Mouse (Mus musculus) heart, embryonic 15.5 days (tissue): ENCODE results near the gene Wdfy4. TPM values are rescaled to one million over a fixed set of nuclear protein-coding genes. Genes with fewer than 3 reads are reported as not detected.

ENCODE experiments used
- ATAC-seq: fragments of 200-750 bp; cut with Nextera tagmentation; replicated peaks from 2 replicates; pipeline ENCODE4 v1.8.0; 2017; ENCODE audit warnings: low read depth, moderate TSS enrichment; ENCODE audit not compliant: insufficient number of reproducible peaks, insufficient read depth, low FRiP score
- H3K27ac ChIP-seq: fragments of 300-500 bp; sonication (generic); 2 replicates; pipeline ENCODE4 v1.5.1; 2015; ENCODE audit warnings: mild to moderate bottlenecking, inconsistent platforms
- H3K27me3 ChIP-seq: fragments of 300-500 bp; sonication (generic); 2 replicates; pipeline ENCODE4 v1.6.1; 2015; ENCODE audit warnings: inconsistent platforms
- H3K36me3 ChIP-seq: fragments of 300-500 bp; sonication (generic); 2 replicates; pipeline ENCODE4 v1.6.1; 2015; ENCODE audit warnings: mild to moderate bottlenecking, inconsistent platforms
- H3K4me1 ChIP-seq: fragments of 300-500 bp; sonication (generic); replicated peaks from 2 replicates; pipeline ENCODE4 v1.6.1; 2015; ENCODE audit warnings: inconsistent platforms
- H3K4me2 ChIP-seq: fragments of 300-500 bp; sonication (generic); 2 replicates; pipeline ENCODE4 v1.6.1; 2015; ENCODE audit warnings: inconsistent platforms, mild to moderate bottlenecking, moderate library complexity
- H3K4me3 ChIP-seq: fragments of 300-500 bp; sonication (generic); 2 replicates; pipeline ENCODE4 v1.5.1; 2015; ENCODE audit warnings: mild to moderate bottlenecking, inconsistent platforms
- H3K9ac ChIP-seq: fragments of 300-500 bp; sonication (generic); 2 replicates; pipeline ENCODE4 v1.6.1; 2015; ENCODE audit warnings: mild to moderate bottlenecking, inconsistent platforms
- H3K9me3 ChIP-seq: fragments of 300-500 bp; sonication (generic); replicated peaks from 2 replicates; pipeline ENCODE4 v1.6.1; 2016; ENCODE audit warnings: inconsistent platforms
- WGBS: fragments of 180-500 bp; shearing (Covaris S2); methylation state at CpG from one replicate; pipeline ENCODE4 v1.1.7; 2015; ENCODE audit warnings: mixed read lengths; 5-methylcytosine and 5-hydroxymethylcytosine counted together
- polyA plus RNA-seq: library from polyadenylated mRNA; unstranded; fragments of >200 nt; fragmentation: Nextera tagmentation; extraction: Ambion mirVana; gene quantifications from 2 replicates; pipeline ENCODE4 v1.2.1, GENCODE M21; 2015

Gene Wdfy4
- polyA plus RNA-seq, 1 experiment from 2014 or later, result 0.33 TPM

DNA sequence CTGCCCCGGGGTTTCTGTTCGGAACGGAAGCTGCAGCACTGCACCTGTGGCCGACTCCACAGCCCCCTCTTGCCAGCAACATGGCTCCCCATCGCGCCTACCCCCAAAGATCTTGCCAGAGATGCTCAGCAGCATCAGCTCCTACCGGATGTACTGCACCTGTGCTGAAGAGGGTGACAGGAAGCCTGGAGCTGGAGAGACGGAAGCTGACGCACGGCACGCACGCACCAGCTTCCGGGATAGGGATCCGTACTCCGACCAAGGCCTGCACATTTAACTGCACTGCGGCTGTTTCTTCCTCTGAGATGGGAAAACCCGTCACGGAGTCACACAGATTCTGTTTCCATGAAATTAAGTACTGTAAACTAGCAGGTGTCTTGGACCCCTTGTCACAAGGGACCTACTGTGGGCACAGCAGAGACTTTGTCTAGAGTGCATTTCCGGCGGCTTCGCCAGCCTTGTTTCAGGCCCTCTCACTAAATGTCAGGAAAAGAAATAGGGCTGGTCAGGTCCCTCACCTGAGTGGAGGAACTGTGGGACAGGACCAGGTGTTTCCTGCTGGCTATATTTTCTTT lies 4.6 kb upstream of the Wdfy4 start:
- Histone ChIP-seq H3K27ac (no peak overlapping the region), H3K9ac (no peak overlapping the region), H3K4me3 (no peak overlapping the region), H3K36me3 (no peaks in the 10 kb centered on the region), H3K27me3 (no peaks in the 10 kb centered on the region), H3K4me2 (no peak overlapping the region), H3K9me3 (no peaks in the 10 kb centered on the region), H3K4me1 (no peaks in the 10 kb centered on the region)
- WGBS, result 87% methylated on average over 21 of the region's 21 CpGs
- no peak for ATAC-seq

- Histone ChIP-seq H3K4me3 (no peak overlapping the region), H3K4me2 (no peak overlapping the region), H3K36me3 (no peaks in the 10 kb centered on the region), H3K9me3 (no peaks in the 10 kb centered on the region), H3K4me1 (no peaks in the 10 kb centered on the region), H3K27ac (no peak overlapping the region), H3K9ac (no peak overlapping the region), H3K27me3 (no peaks in the 10 kb centered on the region)
- 72% methylated on average over 10 of the region's 10 CpGs for WGBS
- no peak for ATAC-seq
Measured at GRCm38 (mm10) chr14:33189230-33189629, 3.9 kb upstream of the Wdfy4 start.

DNA sequence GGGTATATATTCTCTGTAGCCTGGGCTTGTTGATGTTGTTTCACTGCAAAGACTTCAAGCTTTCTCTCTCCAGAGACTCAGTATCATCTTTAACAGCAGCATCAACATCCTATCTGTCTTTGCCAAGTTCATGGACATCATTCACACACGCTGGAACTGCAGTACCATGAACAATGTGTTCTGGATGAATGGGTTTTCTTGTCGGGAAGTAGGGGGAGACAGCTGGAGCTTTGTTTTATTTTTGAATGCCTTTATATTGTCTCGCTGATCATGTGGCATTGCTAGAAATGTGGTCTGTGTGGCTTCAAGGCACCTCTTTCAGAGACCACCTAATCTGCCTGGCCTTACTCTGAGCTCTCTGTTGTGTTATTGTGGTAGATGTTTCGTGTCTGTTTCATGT lies 1.9 kb upstream of the Wdfy4 start:
- Histone ChIP-seq H3K36me3 (no peaks in the 10 kb centered on the region), H3K27ac (no peak overlapping the region)
- 64% methylated on average over 4 of the region's 4 CpGs for WGBS

DNA sequence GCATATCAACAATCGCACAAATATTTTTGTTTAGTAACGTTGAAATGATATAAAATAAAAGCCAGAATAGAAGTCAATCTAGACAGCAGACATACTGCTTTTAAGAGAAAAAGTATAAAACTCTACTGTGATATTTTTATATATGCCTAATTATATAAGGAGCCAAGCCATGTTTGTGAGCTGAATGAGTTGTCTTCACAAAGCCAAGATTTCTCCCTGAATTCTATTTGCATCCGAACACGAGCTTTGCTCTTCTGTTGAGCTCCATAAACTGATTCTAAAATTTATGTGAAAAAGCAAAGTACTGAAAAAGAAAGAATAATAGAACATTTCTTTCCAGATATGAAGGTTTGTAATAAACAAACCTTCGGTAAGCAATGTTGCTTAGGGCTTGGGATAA lies 5.2 kb downstream of the Wdfy4 start:
- H3K4me2 ChIP-seq, result no peak overlapping the region
- no peak for ATAC-seq
- no peaks in the 10 kb centered on the region for H3K9me3 ChIP-seq
- no peak overlapping the region for H3K4me3 ChIP-seq
- no peaks in the 10 kb centered on the region for H3K4me1 ChIP-seq
- H3K27ac ChIP-seq, result no peak overlapping the region
- no peak overlapping the region for H3K9ac ChIP-seq
- H3K27me3 ChIP-seq, result no peaks in the 10 kb centered on the region
- WGBS, result 74% methylated on average over 5 of the region's 5 CpGs
- H3K36me3 ChIP-seq, result no peaks in the 10 kb centered on the region

More for the DNA sequence above, 1.9 kb upstream of the Wdfy4 start:
- Histone ChIP-seq H3K4me2 (no peak overlapping the region), H3K4me1 (no peaks in the 10 kb centered on the region), H3K27me3 (no peaks in the 10 kb centered on the region), H3K4me3 (no peak overlapping the region), H3K9me3 (no peaks in the 10 kb centered on the region), H3K9ac (no peak overlapping the region)
- no peak for ATAC-seq

GRCm38 (mm10) chr14:33175059-33175821 lies 10.1 kb downstream of the Wdfy4 start:
- 61% methylated on average over 4 of the region's 4 CpGs for WGBS

DNA sequence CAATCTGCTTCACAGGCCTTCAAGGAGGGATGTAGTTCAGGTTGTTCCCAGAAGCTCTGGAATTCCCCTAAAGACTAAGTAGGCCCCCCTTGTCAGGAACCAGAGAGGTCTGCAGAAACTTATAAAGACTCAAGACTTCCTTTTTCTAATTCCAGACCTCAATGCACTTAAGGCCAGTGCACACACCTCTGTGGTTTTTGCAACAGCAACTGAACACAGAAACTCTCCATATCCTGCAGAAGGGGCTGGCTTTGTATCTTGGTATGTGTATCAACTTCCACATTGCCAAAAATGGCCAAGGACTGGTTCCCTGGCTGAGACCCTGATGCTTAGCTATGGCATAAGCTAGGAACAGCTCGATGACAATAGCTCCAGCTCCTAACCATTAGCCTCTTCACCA lies 13.4 kb downstream of the Wdfy4 start:
- no peak overlapping the region for H3K9ac ChIP-seq
- H3K36me3 ChIP-seq, result no peaks in the 10 kb centered on the region
- H3K9me3 ChIP-seq, result no peaks in the 10 kb centered on the region
- WGBS, result 58% methylated on average over 1 of the region's 1 CpGs
- H3K27me3 ChIP-seq, result no peaks in the 10 kb centered on the region
- no peak overlapping the region for H3K4me3 ChIP-seq
- H3K27ac ChIP-seq, result no peak overlapping the region
- no peak overlapping the region for H3K4me2 ChIP-seq
- no peak for ATAC-seq
- H3K4me1 ChIP-seq, result no peaks in the 10 kb centered on the region

More at GRCm38 (mm10) chr14:33175059-33175821, 10.1 kb downstream of the Wdfy4 start:
- H3K4me3 ChIP-seq, result no peak overlapping the region
- H3K4me2 ChIP-seq, result no peak overlapping the region
- no peaks in the 10 kb centered on the region for H3K36me3 ChIP-seq
- no peak overlapping the region for H3K27ac ChIP-seq
- no peaks in the 10 kb centered on the region for H3K27me3 ChIP-seq
- no peak overlapping the region for H3K9ac ChIP-seq
- no peaks in the 10 kb centered on the region for H3K4me1 ChIP-seq
- H3K9me3 ChIP-seq, result no peaks in the 10 kb centered on the region
- no peak for ATAC-seq

DNA sequence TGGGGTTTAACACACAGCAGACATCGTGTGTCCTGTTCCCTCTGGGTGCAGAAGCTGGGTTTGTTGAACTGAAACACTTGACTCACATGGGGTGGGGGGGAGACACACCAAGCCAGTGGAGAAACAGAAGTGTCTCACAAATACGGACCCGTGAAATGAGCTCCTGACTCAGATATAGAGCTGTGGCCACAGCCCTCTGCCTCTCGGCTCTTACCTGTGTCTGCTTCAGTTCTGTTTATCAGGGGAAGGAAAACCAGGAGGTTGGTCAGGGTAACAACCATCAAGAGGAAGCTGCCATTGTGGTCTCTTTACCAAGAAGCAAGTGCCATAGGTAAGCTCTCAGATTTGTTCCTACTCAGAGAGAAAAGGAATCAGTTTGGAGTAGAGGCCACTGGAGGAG lies 16.6 kb downstream of the Wdfy4 start:
- no peaks in the 10 kb centered on the region for H3K36me3 ChIP-seq
- ATAC-seq, result no peak
- no peak overlapping the region for H3K4me2 ChIP-seq
- no peaks in the 10 kb centered on the region for H3K9me3 ChIP-seq
- no peaks in the 10 kb centered on the region for H3K4me1 ChIP-seq
- H3K9ac ChIP-seq, result no peak overlapping the region
- H3K27ac ChIP-seq, result no peak overlapping the region
- 76% methylated on average over 4 of the region's 4 CpGs for WGBS
- no peaks in the 10 kb centered on the region for H3K27me3 ChIP-seq
- H3K4me3 ChIP-seq, result no peak overlapping the region

DNA sequence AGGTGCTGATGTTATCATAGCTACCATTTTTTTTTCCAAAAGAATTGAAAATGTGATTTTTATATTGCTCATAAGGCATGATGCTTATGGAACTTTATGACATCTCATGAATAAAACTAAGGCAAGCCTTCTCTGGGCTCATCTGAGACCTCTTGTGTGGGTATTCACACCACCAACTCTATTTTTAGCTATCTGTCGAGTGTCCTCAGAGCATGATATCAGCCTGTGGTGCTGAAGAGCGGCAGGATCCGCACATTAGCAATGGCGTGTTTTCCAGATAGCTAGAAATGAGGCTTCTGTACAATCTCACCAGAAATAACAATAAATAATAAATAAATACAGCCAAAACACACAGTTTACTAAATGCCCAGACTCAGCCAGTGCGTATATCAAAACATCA lies 23.1 kb downstream of the Wdfy4 start:
- H3K9ac ChIP-seq, result no peak overlapping the region
- no peak overlapping the region for H3K4me2 ChIP-seq
- peaks cover 16% of the 10 kb centered on the region for H3K4me1 ChIP-seq
- no peak overlapping the region for H3K4me3 ChIP-seq
- ATAC-seq, result no peak
- H3K36me3 ChIP-seq, result no peaks in the 10 kb centered on the region
- H3K27me3 ChIP-seq, result no peaks in the 10 kb centered on the region
- H3K9me3 ChIP-seq, result no peaks in the 10 kb centered on the region
- 42% methylated on average over 5 of the region's 5 CpGs for WGBS
- H3K27ac ChIP-seq, result peak overlapping the region; percentile 73

DNA sequence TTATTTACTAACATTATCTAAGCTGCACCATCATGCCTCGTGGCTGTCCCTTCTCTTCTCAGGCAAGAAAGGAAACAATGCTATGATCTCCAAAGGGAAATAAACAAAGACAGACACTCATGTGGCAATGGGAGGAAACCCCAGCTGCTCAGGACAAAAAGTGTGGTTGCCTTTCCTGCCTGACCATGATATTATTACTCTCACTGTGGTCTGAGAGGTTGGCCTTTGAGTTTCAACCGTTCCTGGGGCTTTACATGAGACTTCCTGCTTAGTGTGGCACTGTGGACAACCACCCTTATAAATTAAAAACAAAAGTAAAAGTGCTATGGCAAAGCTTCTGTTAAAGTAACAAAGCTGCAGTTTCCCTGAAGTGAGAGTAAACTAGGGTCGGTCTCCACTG lies 27.0 kb downstream of the Wdfy4 start:
- Histone ChIP-seq H3K9ac (no peak overlapping the region), H3K4me2 (no peak overlapping the region)
- WGBS, result 63% methylated on average over 3 of the region's 3 CpGs

DNA sequence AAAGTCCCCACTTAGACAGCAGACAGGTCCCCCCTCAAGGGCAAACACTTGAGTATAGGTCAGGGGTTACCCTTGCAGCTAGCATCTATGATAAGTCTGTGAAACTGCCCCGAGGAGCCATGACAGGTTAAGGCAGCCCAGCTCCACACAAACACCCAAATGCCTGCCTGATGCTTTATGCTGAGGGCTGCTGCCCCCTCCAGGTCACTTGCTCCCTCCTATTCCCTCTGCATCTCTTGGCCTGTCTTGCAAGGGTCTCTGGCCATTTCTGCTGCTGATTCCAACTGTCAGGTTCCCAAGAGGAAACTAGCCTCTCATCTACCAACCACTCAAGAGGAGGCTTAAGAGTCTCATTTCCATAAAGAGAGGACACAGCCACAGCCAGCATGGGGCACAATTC lies 32.4 kb downstream of the Wdfy4 start:
- Histone ChIP-seq H3K27me3 (peaks cover 11% of the 10 kb centered on the region), H3K4me3 (no peak overlapping the region), H3K9ac (no peak overlapping the region), H3K27ac (no peak overlapping the region), H3K36me3 (no peaks in the 10 kb centered on the region), H3K9me3 (no peaks in the 10 kb centered on the region), H3K4me2 (no peak overlapping the region), H3K4me1 (0 out of 2 replicates have a peak, but pooled peaks cover 6% of the 10 kb centered on the region)
- 32% methylated on average over 1 of the region's 1 CpGs for WGBS
- no peak for ATAC-seq

More for the DNA sequence above, 27.0 kb downstream of the Wdfy4 start:
- H3K4me1 ChIP-seq, result peaks cover 16% of the 10 kb centered on the region
- ATAC-seq, result no peak
- no peak overlapping the region for H3K27ac ChIP-seq
- no peak overlapping the region for H3K4me3 ChIP-seq
- H3K9me3 ChIP-seq, result no peaks in the 10 kb centered on the region
- no peaks in the 10 kb centered on the region for H3K27me3 ChIP-seq
- no peaks in the 10 kb centered on the region for H3K36me3 ChIP-seq

GRCm38 (mm10) chr14:33146287-33146686 lies 39.0 kb downstream of the Wdfy4 start:
- Histone ChIP-seq H3K27ac (no peak overlapping the region), H3K4me3 (no peak overlapping the region), H3K36me3 (no peaks in the 10 kb centered on the region), H3K4me1 (0 out of 2 replicates have a peak, but pooled peaks cover 2% of the 10 kb centered on the region), H3K9ac (no peak overlapping the region), H3K9me3 (no peaks in the 10 kb centered on the region), H3K4me2 (no peak overlapping the region), H3K27me3 (peaks cover 17% of the 10 kb centered on the region)
- WGBS, result 17% methylated on average over 2 of the region's 2 CpGs
- no peak for ATAC-seq

DNA sequence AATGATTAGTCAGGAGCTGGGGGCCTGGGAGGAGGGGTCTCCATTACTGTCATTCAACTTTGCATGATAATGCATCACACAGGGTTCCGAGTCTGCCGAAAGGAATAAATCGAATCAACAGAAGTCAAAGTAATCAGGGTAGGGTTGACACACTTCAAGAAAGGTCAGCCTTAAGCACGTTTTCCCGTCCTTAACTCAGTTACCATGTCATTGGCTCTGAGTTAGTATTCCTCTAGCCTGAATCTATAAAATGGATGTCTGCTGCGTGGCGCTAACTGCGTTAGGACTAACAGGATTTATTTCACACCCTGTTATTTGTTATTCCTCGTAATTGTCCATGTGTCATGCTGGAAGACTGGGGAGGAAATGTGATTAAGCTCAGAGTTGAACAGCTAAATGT lies 48.5 kb downstream of the Wdfy4 start:
- H3K27me3 ChIP-seq, result no peaks in the 10 kb centered on the region
- 80% methylated on average over 9 of the region's 9 CpGs for WGBS

More for the DNA sequence above, 48.5 kb downstream of the Wdfy4 start:
- H3K9ac ChIP-seq, result no peak overlapping the region
- no peak overlapping the region for H3K27ac ChIP-seq
- no peak overlapping the region for H3K4me3 ChIP-seq
- no peak overlapping the region for H3K4me2 ChIP-seq
- H3K36me3 ChIP-seq, result no peaks in the 10 kb centered on the region
- no peaks in the 10 kb centered on the region for H3K4me1 ChIP-seq
- ATAC-seq, result no peak
- H3K9me3 ChIP-seq, result no peaks in the 10 kb centered on the region
